Mouse (Mus musculus): ENCODE measurements around the gene Opcml. TPM values are rescaled to one million over a fixed set of nuclear protein-coding genes. Genes with fewer than 3 reads are reported as not detected.

Gene Opcml
- total and polyA plus RNA-seq, 2 experiments from 2014 or later: 71.2 to 128 TPM

DNA sequence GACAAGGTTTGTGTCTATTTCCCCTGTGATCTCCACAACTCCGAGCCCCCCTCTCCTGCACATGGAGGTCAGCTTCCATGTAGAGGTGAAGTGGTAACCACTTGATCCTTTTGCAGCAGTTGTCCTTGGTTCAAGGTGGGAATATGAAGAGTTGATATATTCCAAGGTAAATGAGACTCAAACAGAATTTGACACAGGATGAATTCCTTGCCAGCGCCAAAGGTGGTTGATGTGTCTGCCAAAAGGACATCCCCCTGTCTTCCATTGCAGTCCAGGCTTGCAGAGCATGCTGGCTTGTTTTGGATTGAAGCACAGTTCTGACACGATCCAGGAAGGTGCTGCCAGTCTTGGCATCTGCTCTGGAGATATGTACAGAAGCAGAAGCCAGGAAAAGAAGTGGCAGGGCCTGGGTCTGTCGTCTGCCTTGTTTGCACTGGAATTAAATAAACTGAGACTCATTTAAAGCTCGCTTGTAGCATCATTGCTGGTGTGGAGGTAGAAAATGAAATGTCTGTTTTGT is 893.4 kb downstream of the Opcml start:
- DNase-seq (ENCODE audit: low spot score): no peak
- no peaks in the 10 kb centered on the region for H3K9me3 ChIP-seq (ENCODE audit: low read length)

DNA sequence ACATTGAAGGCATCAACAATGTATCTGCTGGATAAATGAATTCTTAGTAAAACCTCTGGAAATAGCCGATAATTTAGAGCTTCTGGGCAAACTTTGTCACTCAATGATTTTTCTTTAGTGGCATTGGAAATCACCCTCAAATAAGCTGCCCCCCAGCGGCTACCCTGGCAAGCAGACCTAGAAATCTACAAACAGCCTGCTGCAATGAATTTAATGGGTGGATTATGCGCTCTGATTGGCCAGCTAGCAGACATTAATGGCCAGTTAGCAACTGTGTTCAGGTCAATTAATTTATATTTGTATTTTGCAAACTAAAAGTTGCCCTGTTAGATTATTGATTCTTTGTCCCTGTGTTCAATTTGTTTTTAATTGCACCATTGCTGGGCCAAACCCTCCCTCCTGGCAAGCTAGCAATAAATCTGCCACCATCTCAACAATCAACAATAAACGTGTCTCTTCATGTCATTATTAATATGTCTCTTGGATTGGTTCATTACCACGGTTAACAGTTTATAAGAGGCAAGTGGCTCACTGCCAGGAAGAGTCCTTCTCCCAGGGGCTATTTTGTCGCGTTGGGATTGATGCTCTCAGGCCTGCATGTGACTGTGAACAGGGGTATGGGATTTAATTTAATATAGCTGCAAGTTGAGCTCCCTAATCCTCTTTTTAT is 896.5 kb downstream of the Opcml start:
- Histone ChIP-seq H3K4me1 (ENCODE audit: insufficient read depth, low read length) (no peaks in the 10 kb centered on the region), H3K4me3 (ENCODE audit: low read depth, low read length) (no peak overlapping the region), H3K9ac (replicated peaks; ENCODE audit: low read length, poor library complexity, severe bottlenecking) (no peak overlapping the region), H3K36me3 (ENCODE audit: insufficient read depth, low read length) (no peaks in the 10 kb centered on the region), H3K27me3 (ENCODE audit: insufficient read depth, low read length) (no peaks in the 10 kb centered on the region), H3K9me3 (ENCODE audit: low read length) (no peaks in the 10 kb centered on the region), H3K27ac (ENCODE audit: low read depth, low read length) (no peak overlapping the region), H3K4me2 (ENCODE audit: low read depth, low read length, poor library complexity, severe bottlenecking) (no peak overlapping the region)
- 52% methylated on average over 7 of the region's 7 CpGs for WGBS
- no peak for ATAC-seq (ENCODE audit: low FRiP score)
- peak; percentile 60 for DNase-seq (ENCODE audit: low spot score)
- no peak for TF ChIP-seq CTCF (IDR thresholded peaks at IDR 0.05)

More for the DNA sequence above, 893.4 kb downstream of the Opcml start:
- Histone ChIP-seq H3K4me2 (ENCODE audit: low read depth, low read length, poor library complexity, severe bottlenecking) (no peak overlapping the region), H3K4me3 (ENCODE audit: low read depth, low read length) (no peak overlapping the region), H3K27me3 (ENCODE audit: insufficient read depth, low read length) (no peaks in the 10 kb centered on the region), H3K9ac (replicated peaks; ENCODE audit: low read length, poor library complexity, severe bottlenecking) (no peak overlapping the region), H3K36me3 (ENCODE audit: insufficient read depth, low read length) (no peaks in the 10 kb centered on the region), H3K27ac (ENCODE audit: low read depth, low read length) (no peak overlapping the region), H3K4me1 (ENCODE audit: insufficient read depth, low read length) (no peaks in the 10 kb centered on the region; the same call in 1 of the 2 replicates)
- no peak for TF ChIP-seq CTCF (IDR thresholded peaks at IDR 0.05)
- 80% methylated on average over 5 of the region's 5 CpGs for WGBS
- ATAC-seq (ENCODE audit: low FRiP score): no peak

DNA sequence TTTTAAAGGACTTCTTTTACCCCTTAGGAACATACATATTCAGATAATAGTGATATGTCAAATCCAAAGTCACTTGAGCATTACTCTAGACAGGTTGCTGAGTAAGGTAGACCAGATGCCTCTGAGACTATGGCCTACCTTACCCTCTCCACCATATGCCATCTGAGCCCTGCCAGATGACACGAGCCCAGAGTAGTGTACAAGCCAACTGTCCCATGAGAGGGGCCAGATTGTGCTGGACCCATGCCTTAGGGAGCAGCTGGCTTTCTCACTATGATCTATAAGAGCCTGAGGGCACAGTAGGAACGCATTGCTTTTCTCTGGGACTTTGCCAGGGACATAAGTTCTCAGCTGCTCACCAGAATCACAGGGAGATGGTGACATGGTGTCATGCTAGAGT is 899.6 kb downstream of the Opcml start:
- ATAC-seq (ENCODE audit: low FRiP score): no peak
- WGBS: 68% methylated on average over 2 of the region's 2 CpGs

DNA sequence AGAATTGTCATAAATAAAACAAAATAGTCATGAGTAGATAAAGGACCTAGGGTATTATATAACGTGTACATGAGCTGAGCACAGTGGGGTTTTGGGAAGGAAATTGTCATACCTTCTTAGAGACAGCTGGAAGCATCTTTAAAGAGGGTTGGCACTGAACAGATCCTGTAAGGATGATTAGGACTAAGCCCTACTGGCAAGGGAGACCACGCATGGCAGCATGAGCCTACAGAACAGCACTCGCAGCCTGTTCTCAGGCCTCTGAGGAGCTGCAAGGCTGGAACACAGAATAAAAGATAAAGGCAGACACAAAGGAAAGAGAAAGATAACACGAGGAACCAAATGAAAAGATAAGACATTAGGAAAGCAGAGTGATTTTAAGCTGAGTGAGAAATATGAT is 915.2 kb downstream of the Opcml start:
- 53% methylated on average over 4 of the region's 4 CpGs for WGBS

More for the DNA sequence above, 899.6 kb downstream of the Opcml start:
- H3K27me3 ChIP-seq (ENCODE audit: insufficient read depth, low read length): no peaks in the 10 kb centered on the region
- H3K36me3 ChIP-seq (ENCODE audit: insufficient read depth, low read length): no peaks in the 10 kb centered on the region
- TF ChIP-seq CTCF (IDR thresholded peaks at IDR 0.05): no peak
- H3K9ac ChIP-seq (replicated peaks; ENCODE audit: low read length, poor library complexity, severe bottlenecking): no peak overlapping the region
- H3K4me3 ChIP-seq (ENCODE audit: low read depth, low read length): no peak overlapping the region
- DNase-seq (ENCODE audit: low spot score): peak; percentile 73
- no peak overlapping the region for H3K4me2 ChIP-seq (ENCODE audit: low read depth, low read length, poor library complexity, severe bottlenecking)
- 0 out of 2 replicates have a peak, but pooled peaks cover 3% of the 10 kb centered on the region for H3K4me1 ChIP-seq (ENCODE audit: insufficient read depth, low read length)
- no peaks in the 10 kb centered on the region for H3K9me3 ChIP-seq (ENCODE audit: low read length)
- H3K27ac ChIP-seq (ENCODE audit: low read depth, low read length): no peak overlapping the region

DNA sequence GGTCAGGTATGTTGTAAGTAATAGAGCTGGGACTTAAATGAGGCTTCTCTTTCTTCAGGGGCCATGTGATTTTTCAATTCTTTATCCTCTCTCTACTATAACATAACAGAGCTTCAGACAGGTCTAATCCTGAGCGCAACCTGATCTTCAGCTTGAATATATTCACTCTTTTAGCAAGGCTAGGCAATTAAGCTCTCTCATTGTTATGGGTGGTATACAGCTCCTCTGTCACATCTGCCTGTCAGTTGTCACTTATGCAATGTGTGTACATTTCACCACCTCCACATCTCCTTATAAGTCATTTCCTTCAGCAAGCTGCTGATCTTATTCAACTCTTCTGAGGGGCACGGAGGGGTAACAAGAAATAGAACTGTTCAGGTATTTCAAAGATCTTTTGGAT is 924.0 kb downstream of the Opcml start:
- H3K9ac ChIP-seq (replicated peaks; ENCODE audit: low read length, poor library complexity, severe bottlenecking): no peak overlapping the region
- no peak for TF ChIP-seq CTCF (IDR thresholded peaks at IDR 0.05)
- H3K9me3 ChIP-seq (ENCODE audit: low read length): no peaks in the 10 kb centered on the region
- no peaks in the 10 kb centered on the region for H3K36me3 ChIP-seq (ENCODE audit: insufficient read depth, low read length)
- no peak overlapping the region for H3K27ac ChIP-seq (ENCODE audit: low read depth, low read length)
- no peak for DNase-seq (ENCODE audit: low spot score)
- ATAC-seq (ENCODE audit: low FRiP score): no peak
- H3K4me3 ChIP-seq (ENCODE audit: low read depth, low read length): no peak overlapping the region
- no peaks in the 10 kb centered on the region for H3K27me3 ChIP-seq (ENCODE audit: insufficient read depth, low read length)
- H3K4me1 ChIP-seq (ENCODE audit: insufficient read depth, low read length): no peaks in the 10 kb centered on the region
- H3K4me2 ChIP-seq (ENCODE audit: low read depth, low read length, poor library complexity, severe bottlenecking): no peak overlapping the region
- 79% methylated on average over 2 of the region's 2 CpGs for WGBS

More for the DNA sequence above, 915.2 kb downstream of the Opcml start:
- no peaks in the 10 kb centered on the region for H3K27me3 ChIP-seq (ENCODE audit: insufficient read depth, low read length)
- no peak for TF ChIP-seq CTCF (IDR thresholded peaks at IDR 0.05)
- H3K4me1 ChIP-seq (ENCODE audit: insufficient read depth, low read length): no peaks in the 10 kb centered on the region
- DNase-seq (ENCODE audit: low spot score): no peak
- no peak for ATAC-seq (ENCODE audit: low FRiP score)
- no peak overlapping the region for H3K4me2 ChIP-seq (ENCODE audit: low read depth, low read length, poor library complexity, severe bottlenecking)
- H3K36me3 ChIP-seq (ENCODE audit: insufficient read depth, low read length): no peaks in the 10 kb centered on the region
- 0 out of 2 replicates have a peak overlapping the region, but pooled peaks have one; percentile 43 for H3K27ac ChIP-seq (ENCODE audit: low read depth, low read length)
- H3K9me3 ChIP-seq (ENCODE audit: low read length): no peaks in the 10 kb centered on the region
- H3K4me3 ChIP-seq (ENCODE audit: low read depth, low read length): no peak overlapping the region
- no peak overlapping the region for H3K9ac ChIP-seq (replicated peaks; ENCODE audit: low read length, poor library complexity, severe bottlenecking)

DNA sequence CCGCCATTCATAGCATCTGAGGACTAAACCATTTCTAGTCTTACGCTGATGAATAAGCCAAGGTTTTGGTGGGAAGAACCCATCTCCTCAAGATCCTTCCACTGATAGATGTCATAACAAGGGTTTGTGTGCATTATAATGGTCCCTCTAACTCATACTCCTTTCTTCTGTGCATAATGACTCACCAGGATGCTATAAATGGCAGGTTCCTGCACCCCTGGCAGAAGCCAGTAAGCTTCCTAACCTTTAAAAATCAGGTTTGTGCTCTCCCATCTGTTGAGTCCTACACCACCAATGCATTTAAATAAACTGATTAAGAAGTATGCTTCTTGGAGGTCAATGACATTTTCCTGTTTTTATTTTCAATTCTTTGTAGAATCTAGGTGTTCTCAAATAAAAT is 929.6 kb downstream of the Opcml start:
- no peak overlapping the region for H3K4me2 ChIP-seq (ENCODE audit: low read depth, low read length, poor library complexity, severe bottlenecking)
- H3K27ac ChIP-seq (ENCODE audit: low read depth, low read length): no peak overlapping the region
- H3K27me3 ChIP-seq (ENCODE audit: insufficient read depth, low read length): no peaks in the 10 kb centered on the region
- H3K4me1 ChIP-seq (ENCODE audit: insufficient read depth, low read length): no peaks in the 10 kb centered on the region
- H3K9me3 ChIP-seq (ENCODE audit: low read length): no peaks in the 10 kb centered on the region
- DNase-seq (ENCODE audit: low spot score) (no peak), ATAC-seq (ENCODE audit: low FRiP score) (no peak)
- no peak for TF ChIP-seq CTCF (IDR thresholded peaks at IDR 0.05)
- H3K36me3 ChIP-seq (ENCODE audit: insufficient read depth, low read length): no peaks in the 10 kb centered on the region
- no peak overlapping the region for H3K9ac ChIP-seq (replicated peaks; ENCODE audit: low read length, poor library complexity, severe bottlenecking)
- 89% methylated on average over 2 of the region's 2 CpGs for WGBS
- H3K4me3 ChIP-seq (ENCODE audit: low read depth, low read length): no peak overlapping the region
